Mouse (Mus musculus) liver, embryonic 14.5 days (tissue): ENCODE measurements around the gene Zfp618.

Experiments
- CTCF ChIP-seq: IDR thresholded peaks from 2 replicates; pipeline ENCODE4 v1.5.1; 2016; ENCODE audit warnings: antibody characterized with exemption, low read depth, control low read depth
- EP300 ChIP-seq: IDR thresholded peaks from 2 replicates; pipeline ENCODE4 v1.6.1; 2016; ENCODE audit warnings: antibody characterized with exemption, low read depth

- TF ChIP-seq CTCF: no peak
- no peak for TF ChIP-seq EP300
Observed at GRCm38 (mm10) chr4:63089484-63089883, 124.1 kb downstream of the Zfp618 start.
